Comparison of ENCODE assay signal across 18 mouse cellular contexts in genomic region chr10:127730285-127730932, GRCm38 (mm10). TPM values are rescaled to one million over a fixed set of nuclear protein-coding genes. Genes with fewer than 3 reads are reported as not detected.
DNase-seq lines count a peak whose midpoint lies in the region; ATAC-seq and TF ChIP-seq lines count a peak whose summit lies in the region.
"Had no signal": no experiment of that assay in that cellular context is flagged by ENCODE, and none has a peak within 500 bp of the region (broad histone marks: within the 10 kb centered on the region; RNA-seq: fewer than 3 reads in every experiment).

No protein-coding gene starts in this region.

- H3K4me1 ChIP-seq in stomach, embryonic 15.5 days: no peaks in the 10 kb centered on the region
- H3K4me1 ChIP-seq in stomach, postnatal 0 days (replicated peaks; ENCODE audit: control insufficient read depth, insufficient read depth): no peaks in the 10 kb centered on the region
- peaks cover 20% of the 10 kb centered on the region; the same call in 1 of the 2 replicates for H3K4me1 ChIP-seq in liver, postnatal 0 days (ENCODE audit: insufficient read depth)

- H3K27ac ChIP-seq in stomach, embryonic 15.5 days: no peak overlapping the region
- H3K27ac ChIP-seq in stomach, postnatal 0 days (replicated peaks): no peak overlapping the region
- H3K27ac ChIP-seq in liver, postnatal 0 days (ENCODE audit: low read depth): peak overlapping the region; percentile 57
- H3K27ac ChIP-seq: heart, embryonic 13.5 days; kidney, postnatal 0 days; midbrain, embryonic 12.5 days had no signal

- ATAC-seq in stomach, embryonic 15.5 days (ENCODE audit: insufficient read depth, low FRiP score, low read depth): peak; percentile 74
- ATAC-seq in stomach, postnatal 0 days (ENCODE audit: low FRiP score, low TSS enrichment): no peak
- ATAC-seq in liver, postnatal 0 days: peak; percentile 52
- ATAC-seq: intestine, embryonic 16.5 days had no signal

- no peak overlapping the region for H3K9ac ChIP-seq in stomach, embryonic 15.5 days
- H3K9ac ChIP-seq in stomach, postnatal 0 days (ENCODE audit: low read length): no peak overlapping the region
- H3K9ac ChIP-seq in liver, postnatal 0 days (replicated peaks): no peak overlapping the region
- H3K9ac ChIP-seq: heart, embryonic 13.5 days; midbrain, embryonic 12.5 days had no signal

- H3K4me2 ChIP-seq in stomach, embryonic 15.5 days: no peak overlapping the region
- H3K4me2 ChIP-seq in stomach, postnatal 0 days (replicated peaks; ENCODE audit: low read depth): no peak overlapping the region
- peak overlapping the region; percentile 34 for H3K4me2 ChIP-seq in liver, postnatal 0 days (ENCODE audit: low read depth, low read length)
- H3K4me2 ChIP-seq: heart, embryonic 13.5 days; midbrain, embryonic 12.5 days had no signal

- no peak overlapping the region for H3K4me3 ChIP-seq in stomach, embryonic 15.5 days (replicated peaks)
- H3K4me3 ChIP-seq in stomach, postnatal 0 days (ENCODE audit: low read depth, low read length): no peak overlapping the region
- no peak overlapping the region for H3K4me3 ChIP-seq in liver, postnatal 0 days (ENCODE audit: low read depth, low read length)
- H3K4me3 ChIP-seq: heart, embryonic 13.5 days; midbrain, embryonic 12.5 days had no signal

- WGBS in stomach, embryonic 15.5 days: 68% methylated on average over 11 of the region's 11 CpGs
- 73% methylated on average over 11 of the region's 11 CpGs for WGBS in stomach, postnatal 0 days
- WGBS in liver, postnatal 0 days (ENCODE audit: insufficient replicate concordance): 50% methylated on average over 11 of the region's 11 CpGs

- H3K36me3 ChIP-seq in stomach, embryonic 15.5 days: no peaks in the 10 kb centered on the region
- H3K36me3 ChIP-seq in stomach, postnatal 0 days (ENCODE audit: control insufficient read depth, insufficient read depth, low read length): no peaks in the 10 kb centered on the region
- H3K36me3 ChIP-seq in liver, postnatal 0 days (replicated peaks; ENCODE audit: insufficient read depth, low read length): no peaks in the 10 kb centered on the region
- H3K36me3 ChIP-seq: heart, embryonic 13.5 days; midbrain, embryonic 12.5 days had no signal

- H3K27me3 ChIP-seq in stomach, embryonic 15.5 days (replicated peaks): no peaks in the 10 kb centered on the region; the same call in 1 of the 2 replicates
- H3K27me3 ChIP-seq in stomach, postnatal 0 days (ENCODE audit: control insufficient read depth, insufficient read depth, low read length): no peaks in the 10 kb centered on the region
- H3K27me3 ChIP-seq in liver, postnatal 0 days (ENCODE audit: insufficient read depth, low read length): no peaks in the 10 kb centered on the region

- no peak for TF ChIP-seq EP300 in stomach, postnatal 0 days (optimal IDR thresholded peaks at IDR 0.05)
- TF ChIP-seq EP300 in liver, postnatal 0 days (IDR thresholded peaks at IDR 0.05; ENCODE audit: low read depth): peak; percentile 90

- peak; percentile 36 to 44 for DNase-seq in frontal cortex, postnatal 36 days (ENCODE audit: low spot score in 2 of 2)
- no peak for DNase-seq in frontal cortex, postnatal 25 days (ENCODE audit: low spot score in 2 of 2)
- DNase-seq in stomach, postnatal 0 days (ENCODE audit: low spot score): no peak
- no peak for DNase-seq in liver, postnatal 0 days
- no peak for DNase-seq in embryo, embryonic 11 days
- no peak for DNase-seq in layer of hippocampus, postnatal 25 days (ENCODE audit: extremely low spot score in 1 of 2, low spot score in 1 of 2)
- DNase-seq in cerebellum, adult 11-12 months: no peak
- DNase-seq: adrenal gland, postnatal 10 days; left cerebral cortex, postnatal 4 days; thymus, postnatal 25 days had no signal

- TF ChIP-seq CTCF in stomach, postnatal 0 days (IDR thresholded peaks at IDR 0.05; ENCODE audit: low read depth): no peak
- TF ChIP-seq CTCF in liver, postnatal 0 days (IDR thresholded peaks at IDR 0.05; ENCODE audit: low read depth): no peak

- H3K9me3 ChIP-seq in stomach, embryonic 15.5 days: no peaks in the 10 kb centered on the region
- no peaks in the 10 kb centered on the region for H3K9me3 ChIP-seq in stomach, postnatal 0 days (ENCODE audit: control insufficient read depth, low read length)
- H3K9me3 ChIP-seq in liver, postnatal 0 days (ENCODE audit: low read length): no peaks in the 10 kb centered on the region
- H3K9me3 ChIP-seq: heart, embryonic 13.5 days; midbrain, embryonic 12.5 days had no signal

RNA-seq across cellular contexts. Expression of gene Tac2, which starts 6.1 kb away (rescaled TPM):
- 2.7 and 4.4 TPM in 2 replicates for polyA plus RNA-seq in stomach, embryonic 15.5 days (2015; fragmentation: Nextera tagmentation; extraction: Ambion mirVana)
- polyA plus RNA-seq in stomach, postnatal 0 days (2015; fragmentation: Nextera tagmentation; extraction: Ambion mirVana): 0.34 and 0.35 TPM in 2 replicates
- 1.9 and 2.3 TPM in 2 replicates for polyA plus RNA-seq in liver, postnatal 0 days (2015; fragmentation: Nextera tagmentation; extraction: Ambion mirVana)
- total RNA-seq in layer of hippocampus, postnatal 25 days (2021): 1 to 10 TPM; 4.2 to 5.0 TPM
- total RNA-seq: adrenal gland, postnatal 10 days; hematopoietic stem cell, adult 5-6 weeks had no signal
- polyA plus RNA-seq: lung, embryonic 16.5 days; midbrain, embryonic 12.5 days had no signal

RNA-seq across cellular contexts. Expression of gene Zbtb39, which starts 8.9 kb away (rescaled TPM):
- 2.5 and 3.0 TPM in 2 replicates for polyA plus RNA-seq in stomach, embryonic 15.5 days (2015; fragmentation: Nextera tagmentation; extraction: Ambion mirVana)
- polyA plus RNA-seq in stomach, postnatal 0 days (2015; fragmentation: Nextera tagmentation; extraction: Ambion mirVana): 1.4 and 1.6 TPM in 2 replicates
- polyA plus RNA-seq in liver, postnatal 0 days (2015; fragmentation: Nextera tagmentation; extraction: Ambion mirVana): 1.0 and 1.1 TPM in 2 replicates
- total RNA-seq in layer of hippocampus, postnatal 25 days (2021): 10 to 100 TPM in 1 of 2 experiments, 1 to 10 TPM in 1; 9.9 to 10.1 TPM

RNA-seq across cellular contexts. Expression of gene Gpr182, which starts 21.1 kb away (rescaled TPM):
- polyA plus RNA-seq in stomach, embryonic 15.5 days (2015; fragmentation: Nextera tagmentation; extraction: Ambion mirVana): 2.4 and 2.9 TPM in 2 replicates
- polyA plus RNA-seq in stomach, postnatal 0 days (2015; fragmentation: Nextera tagmentation; extraction: Ambion mirVana): 0.77 and 0.92 TPM in 2 replicates
- polyA plus RNA-seq in liver, postnatal 0 days (2015; fragmentation: Nextera tagmentation; extraction: Ambion mirVana): 16.1 and 17.3 TPM in 2 replicates
- total RNA-seq in layer of hippocampus, postnatal 25 days (2021): 1 to 10 TPM in 1 of 2 experiments, under 1 TPM in 1; 0.74 to 1.4 TPM
- total RNA-seq: hematopoietic stem cell, adult 5-6 weeks had no signal

RNA-seq across cellular contexts. Expression of gene Myo1a, which starts 25.4 kb away (rescaled TPM):
- 15.3 and 17.1 TPM in 2 replicates for polyA plus RNA-seq in stomach, embryonic 15.5 days (2015; fragmentation: Nextera tagmentation; extraction: Ambion mirVana)
- polyA plus RNA-seq in stomach, postnatal 0 days (2015; fragmentation: Nextera tagmentation; extraction: Ambion mirVana): 39.3 and 42.1 TPM in 2 replicates
- 0.07 TPM in 1 of 2 replicates, not detected in the other for polyA plus RNA-seq in liver, postnatal 0 days (2015; fragmentation: Nextera tagmentation; extraction: Ambion mirVana)
- total RNA-seq in layer of hippocampus, postnatal 25 days (2021): 1 to 10 TPM in 1 of 2 experiments, under 1 TPM in 1; 0.66 to 1.0 TPM
- total RNA-seq: hematopoietic stem cell, adult 5-6 weeks had no signal

RNA-seq across cellular contexts. Expression of gene Rdh1, which starts 29.1 kb away (rescaled TPM):
- 0.03 TPM in 1 of 2 replicates, not detected in the other for polyA plus RNA-seq in stomach, embryonic 15.5 days (2015; fragmentation: Nextera tagmentation; extraction: Ambion mirVana)
- 0.19 and 0.23 TPM in 2 replicates for polyA plus RNA-seq in stomach, postnatal 0 days (2015; fragmentation: Nextera tagmentation; extraction: Ambion mirVana)
- polyA plus RNA-seq in liver, postnatal 0 days (2015; fragmentation: Nextera tagmentation; extraction: Ambion mirVana): 0.20 TPM in 2 replicates
- total RNA-seq in layer of hippocampus, postnatal 25 days (2021): under 1 TPM; 0.12 to 0.14 TPM
- total RNA-seq: hematopoietic stem cell, adult 5-6 weeks had no signal
- polyA plus RNA-seq: heart, embryonic 13.5 days; lung, embryonic 16.5 days; stomach, embryonic 14.5 days had no signal

Comparison
In these comparisons a context has a peak if more than half of its experiments do, and no peak if none do; other contexts are left out.
1. DNase-seq: peak in frontal cortex, postnatal 36 days (2 of 2); none in frontal cortex, postnatal 25 days (0 of 2), stomach, postnatal 0 days (single experiment), liver, postnatal 0 days (single experiment), embryo, embryonic 11 days (single experiment), layer of hippocampus, postnatal 25 days (0 of 2) and cerebellum, adult 11-12 months (single experiment).